Mouse (Mus musculus) retina, postnatal 1 day (tissue): ENCODE measurements at regions not wholly inside any gene's neighbourhood (a gene's known extent, or its start where the extent isn't known, plus 50 kb on each side); places are given as distances from the start of the nearest gene placed in this dataset.
A peak's percentile ranks its signal among the peaks of the same experiment; 100 is the strongest.
"Not testable (repeated sequence)": the region's sequence is repeated elsewhere in the genome, so short reads cannot be mapped to it uniquely, and the experiment has no call there.

Source experiments
- DNase-seq: peaks from one replicate; pipeline ENCODE4 v3.0.0-alpha.2; 2012

DNA sequence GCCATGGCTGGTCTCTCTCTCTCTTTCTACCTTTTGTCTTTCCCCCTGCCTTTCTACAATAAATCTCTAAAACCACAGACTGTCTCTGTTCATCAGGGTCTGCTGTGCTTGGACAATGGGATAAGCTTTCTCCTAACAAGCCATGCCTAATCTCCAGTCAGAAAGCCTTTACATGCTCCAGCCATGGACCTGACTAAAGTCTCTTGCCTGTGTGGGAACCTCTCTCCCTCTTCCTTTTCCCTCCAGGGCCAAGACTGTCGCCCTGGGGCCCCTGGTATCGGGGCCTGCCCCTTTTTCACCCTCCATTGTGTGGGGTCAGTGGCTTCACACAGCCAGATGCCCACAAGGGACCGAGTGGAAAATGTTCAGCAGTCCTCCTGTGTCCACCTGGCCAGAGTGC lies 1151.3 kb upstream of the Prmt6 start:
- DNase-seq = no peak

DNA sequence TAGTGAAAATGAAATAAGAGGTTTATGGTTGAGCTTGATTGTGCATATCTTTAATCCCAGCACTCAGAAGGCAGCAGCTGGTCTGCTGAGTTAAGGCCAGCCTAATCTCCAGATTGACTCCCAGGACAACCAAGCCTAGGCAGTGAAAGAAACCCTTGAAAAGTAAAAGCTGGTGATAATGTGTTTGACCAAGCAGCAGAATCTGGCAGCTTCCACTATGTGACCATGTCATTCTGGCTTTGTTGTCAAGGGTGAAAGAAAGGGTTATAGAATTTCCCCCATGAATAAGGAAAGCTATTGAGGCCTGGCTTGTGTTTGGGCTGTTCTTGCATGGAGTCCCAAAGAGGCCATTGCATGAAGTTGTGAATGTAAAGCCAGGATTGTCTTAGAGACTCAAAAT lies 1142.3 kb upstream of the Prmt6 start:
- peak; percentile 56 for DNase-seq

DNA sequence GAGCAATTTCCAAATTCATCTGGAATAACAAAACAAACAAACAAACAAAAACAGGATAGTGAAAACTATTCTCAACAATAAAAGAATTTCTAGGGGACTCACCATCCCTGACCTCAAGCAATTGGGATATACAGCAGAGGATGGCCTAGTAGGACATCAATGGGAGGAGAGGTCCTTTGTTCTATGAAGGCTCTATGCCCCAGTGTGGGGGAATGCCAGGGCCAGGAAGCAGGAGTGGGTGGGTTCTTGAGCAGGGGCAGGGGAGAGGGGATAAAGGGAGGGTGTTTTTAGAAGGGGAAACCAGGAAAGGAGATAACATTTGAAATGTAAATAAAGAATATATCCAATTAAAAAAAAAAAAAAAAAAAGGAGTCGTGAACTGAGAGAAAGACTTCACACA lies 1141.9 kb upstream of the Prmt6 start:
- DNase-seq = not testable (repeated sequence)

DNA sequence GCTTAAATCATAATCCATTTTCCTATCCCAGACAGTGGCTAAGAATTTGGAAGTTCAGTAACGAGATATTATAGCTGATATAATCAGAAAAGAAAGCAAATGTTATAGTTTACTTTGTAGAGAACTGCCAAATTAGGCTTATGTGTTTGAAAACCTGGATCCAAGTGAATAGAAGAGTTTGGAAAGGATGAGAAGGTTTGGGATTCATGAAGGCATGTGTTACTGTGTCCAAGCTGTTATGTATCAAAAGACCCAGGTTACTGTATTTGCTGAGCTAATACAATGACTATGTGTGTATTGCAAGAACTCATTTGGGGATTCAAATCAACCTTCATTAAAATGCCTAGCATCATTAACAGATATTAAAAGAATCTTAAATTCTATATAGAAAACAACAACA lies 1135.9 kb upstream of the Prmt6 start:
- no peak for DNase-seq

DNA sequence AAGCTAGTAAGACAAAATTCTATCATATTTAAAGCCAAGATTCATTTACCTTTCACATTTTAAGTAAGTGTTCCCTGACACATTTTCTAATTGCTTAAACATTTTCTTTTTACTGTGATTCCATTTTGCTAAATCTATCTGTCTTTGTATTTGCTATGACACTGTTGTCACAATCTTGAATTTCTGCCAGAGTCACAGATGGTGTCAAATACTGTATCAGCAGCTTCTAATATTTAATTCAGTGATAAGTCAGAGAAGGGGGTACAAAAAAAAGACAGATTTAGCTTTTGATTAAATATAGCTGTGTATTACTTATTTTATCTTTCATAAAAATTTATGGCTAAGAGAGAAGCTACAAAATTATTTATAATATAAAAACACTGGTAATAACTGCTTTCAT lies 1135.5 kb upstream of the Prmt6 start:
- DNase-seq = no peak

DNA sequence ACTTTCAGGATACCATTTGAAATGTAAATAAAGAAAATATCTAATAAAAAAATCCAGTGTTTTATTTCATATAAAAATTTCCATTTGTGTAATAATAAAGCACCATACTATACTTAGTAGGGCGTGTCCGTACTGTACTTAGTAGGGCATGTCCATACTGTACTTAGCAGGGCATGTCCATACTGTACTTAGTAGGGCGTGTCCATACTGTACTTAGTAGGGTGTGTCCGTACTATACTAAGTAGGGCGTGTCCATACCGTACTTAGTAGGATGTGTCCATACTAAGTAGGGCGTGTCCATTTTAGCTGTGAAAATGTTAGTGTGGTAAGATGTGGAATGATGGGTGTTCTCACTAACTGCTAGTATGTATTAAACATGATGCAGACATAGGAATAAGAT lies 1134.8 kb upstream of the Prmt6 start:
- DNase-seq = no peak

DNA sequence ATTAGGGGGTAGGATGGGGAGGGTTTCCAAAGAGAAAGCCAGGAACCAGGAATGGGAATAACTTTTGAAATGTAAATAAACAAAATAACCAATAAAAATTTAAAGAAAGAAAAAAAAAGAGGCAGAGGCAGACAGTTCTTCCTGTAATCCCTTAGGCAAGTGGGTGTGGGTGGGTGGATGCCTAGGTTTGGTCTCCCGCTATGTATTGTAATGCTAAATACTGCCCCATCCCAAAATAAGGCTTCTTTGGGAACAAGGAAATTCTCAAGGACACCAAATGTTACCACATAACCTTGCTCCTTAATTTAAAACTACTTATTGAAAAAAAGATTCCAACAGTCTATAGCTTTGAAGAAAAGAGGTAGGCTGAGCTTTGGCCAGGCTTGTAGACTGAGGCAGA lies 1120.5 kb upstream of the Prmt6 start:
- DNase-seq = no peak

DNA sequence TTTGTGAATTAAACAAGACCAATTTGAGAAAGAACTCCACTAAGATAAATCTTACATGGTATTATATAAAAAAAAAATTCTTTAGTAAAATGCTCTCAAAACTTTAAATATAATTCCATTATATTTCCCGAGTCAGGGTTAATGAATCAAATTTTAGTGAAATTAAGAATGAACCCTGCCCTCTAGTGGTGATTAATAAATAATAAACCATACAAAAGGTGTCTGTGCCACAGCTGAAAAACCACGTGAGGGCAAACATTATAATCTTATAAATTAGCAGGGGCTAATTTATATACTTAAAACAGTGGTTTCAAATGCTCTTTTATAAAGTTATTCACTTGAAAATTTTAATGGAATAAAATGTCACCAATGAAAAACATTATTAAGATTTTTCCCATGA lies 1087.4 kb upstream of the Prmt6 start:
- DNase-seq = peak; percentile 3

DNA sequence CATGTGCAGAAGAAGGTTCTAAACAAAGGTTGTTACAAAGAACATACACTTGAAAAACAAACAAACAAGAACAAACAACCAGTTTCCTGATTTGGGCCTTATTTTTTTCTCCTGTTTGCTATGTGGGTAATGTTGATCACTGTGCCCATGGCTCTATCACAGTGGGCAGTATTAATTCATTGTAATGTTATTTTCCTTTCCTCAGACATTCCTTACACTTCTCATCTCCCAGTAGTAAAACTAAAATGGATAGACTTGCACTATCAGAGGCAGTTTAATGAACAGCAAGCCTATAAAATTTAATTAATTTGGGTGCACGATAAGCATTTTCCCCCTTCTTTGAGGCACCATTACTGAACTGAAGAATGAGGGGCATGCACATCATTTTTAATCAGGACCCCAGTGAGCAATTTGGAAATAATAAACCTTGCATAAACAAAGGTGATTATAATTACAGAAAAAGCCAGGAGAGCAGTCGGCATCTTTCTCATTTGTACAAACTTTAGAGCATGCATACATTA lies 1040.3 kb upstream of the Prmt6 start:
- no peak for DNase-seq

DNA sequence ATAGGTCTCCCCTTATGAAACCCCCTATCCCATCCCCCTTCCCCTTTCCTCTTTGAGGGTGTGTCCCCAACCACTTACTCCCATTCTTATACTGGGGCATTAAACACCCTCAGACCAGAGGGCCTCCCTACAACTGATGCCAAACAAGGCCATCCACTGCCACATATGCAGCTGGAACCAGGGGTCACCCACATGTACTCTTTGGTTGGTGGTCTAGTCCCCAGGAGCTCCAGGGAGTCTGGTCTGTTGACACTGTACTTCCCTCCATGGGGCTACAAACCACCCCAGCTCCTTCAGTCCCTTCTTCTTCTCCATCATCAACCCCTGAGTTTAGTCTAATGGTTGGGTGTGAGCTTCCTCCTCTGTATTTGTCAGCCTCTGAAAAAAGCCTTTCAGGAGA lies 1030.8 kb upstream of the Prmt6 start:
- no peak for DNase-seq
